Mouse (Mus musculus) 416B (cell line): ENCODE measurements around the gene Pmis2.
A peak's percentile ranks its signal among the peaks of the same experiment; 100 is the strongest.

ENCODE experiments used
- DNase-seq: peaks from one replicate; pipeline ENCODE4 v3.0.0; 2011; ENCODE audit warnings: low read depth

Gene Pmis2

DNA sequence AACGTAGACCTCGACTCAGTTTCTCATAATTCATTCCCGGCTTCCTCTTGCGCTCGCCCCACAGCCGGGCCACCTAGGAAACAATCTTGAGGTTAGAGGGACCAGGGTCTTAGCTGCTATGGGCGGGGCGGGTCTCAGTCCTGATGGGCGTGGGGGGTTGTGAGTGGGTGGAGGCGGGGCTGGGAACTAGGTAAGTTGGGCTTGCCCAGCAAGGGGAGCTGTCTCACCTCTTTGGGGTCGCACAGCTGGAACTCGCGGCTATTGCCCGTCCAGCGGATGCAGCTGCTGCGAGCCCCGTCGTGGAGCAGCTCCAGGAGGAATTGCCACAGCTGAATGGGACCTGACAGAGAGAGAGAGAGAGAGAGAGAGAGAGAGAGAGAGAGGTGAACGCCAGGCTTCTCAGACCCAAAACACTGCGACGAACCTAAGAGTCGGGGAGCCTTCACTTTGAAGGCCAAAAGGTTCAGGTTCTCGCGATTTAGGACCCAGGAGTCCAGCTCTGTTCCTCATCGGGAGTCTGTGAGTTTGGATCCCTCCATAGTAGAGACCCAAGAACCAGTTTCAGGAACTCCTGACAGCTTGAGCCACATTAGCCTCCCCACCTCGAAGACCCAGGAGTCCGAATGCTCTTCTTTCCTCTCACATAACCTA is 37.5 kb downstream of the Pmis2 start:
- DNase-seq = no peak

DNA sequence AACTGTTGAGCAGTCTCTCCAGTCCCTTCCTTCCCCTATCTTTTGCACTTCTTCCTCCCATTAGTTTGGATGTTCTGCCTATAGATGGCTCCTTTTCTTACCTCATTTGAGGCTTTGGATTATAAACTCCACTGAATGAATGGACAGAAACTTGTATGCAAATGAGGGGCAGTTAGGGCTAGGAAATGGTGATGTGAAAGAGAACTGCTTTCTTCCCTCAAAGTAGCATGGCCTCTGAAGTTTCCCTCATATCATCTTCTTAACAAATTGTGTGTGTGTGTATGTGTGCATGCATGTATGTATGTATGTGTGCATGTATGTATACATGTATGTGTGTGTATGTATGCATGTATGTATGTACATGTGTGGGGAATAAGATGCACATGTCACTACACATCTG is 42.4 kb downstream of the Pmis2 start:
- DNase-seq = no peak

DNA sequence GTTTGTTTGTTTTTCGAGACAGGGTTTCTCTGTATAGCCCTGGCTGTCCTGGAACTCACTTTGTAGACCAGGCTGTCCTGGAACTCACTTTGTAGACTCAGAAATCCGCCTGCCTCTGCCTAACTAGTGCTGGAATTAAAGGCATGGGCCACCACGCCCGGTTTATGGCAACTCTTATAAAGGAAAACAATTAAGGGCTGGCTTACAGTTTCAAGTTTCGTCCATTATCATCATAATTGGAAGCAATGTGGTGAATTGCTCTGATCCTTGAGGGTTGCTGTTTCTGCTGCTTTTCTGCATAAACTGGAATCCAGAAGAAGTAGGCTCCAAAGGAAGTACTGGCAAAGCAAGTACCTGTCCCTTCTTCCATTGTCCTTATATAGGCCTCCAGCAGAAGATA is 44.8 kb downstream of the Pmis2 start:
- DNase-seq = no peak

- DNase-seq = peak; percentile 96
Measured at GRCm38 (mm10) chr7:30625530-30626384, 45.6 kb downstream of the Pmis2 start, which contains the start of gene Cox6b1. Gene Cox6b1, minus strand, starts transcription at chr7:30626151.
